Mouse (Mus musculus) adrenal gland, postnatal 0 days (tissue): ENCODE results near the gene Mpdu1. TPM values are rescaled to one million over a fixed set of nuclear protein-coding genes. Genes with fewer than 3 reads are reported as not detected.
A peak's percentile ranks its signal among the peaks of the same experiment; 100 is the strongest.

Source experiments
- microRNA-seq: library from miRNA; unstranded; fragments of <30 nt; microRNA quantifications from one replicate; pipeline ENCODE4, GENCODE M21; 2016; ENCODE audit warnings: borderline replicate concordance; ENCODE audit not compliant: insufficient number of aligned reads
- polyA plus RNA-seq: library from polyadenylated mRNA; unstranded; fragments of >200 nt; fragmentation: Nextera tagmentation; extraction: Ambion mirVana; gene quantifications from 2 replicates; pipeline ENCODE4 v1.2.1, GENCODE M21; 2015

The Mpdu1 gene
- polyA plus RNA-seq = 75.5 and 97.1 TPM in 2 replicates

GRCm38 (mm10) chr11:69662213-69662966 is at the start of gene Mpdu1:
Mpdu1 (minus strand) TSS chr11:69662642.

GRCm38 (mm10) chr11:69695361-69696181 is 33.1 kb upstream of the Mpdu1 start, which contains the start of the genes Tnfsf12 and Tnfsfm13:
Tnfsf12 (minus strand) TSS chr11:69695849.
Tnfsfm13 (minus strand) TSS chr11:69696098.

GRCm38 (mm10) chr11:69685526-69686148 is 23.2 kb upstream of the Mpdu1 start, which contains the start of gene Tnfsf13:
Tnfsf13 (minus strand) TSS chr11:69685784.

GRCm38 (mm10) chr11:69681314-69682208 is 19.1 kb upstream of the Mpdu1 start, which contains the start of gene Senp3:
Senp3 (minus strand) TSS chr11:69682084.

GRCm38 (mm10) chr11:69672211-69672706 is 9.8 kb upstream of the Mpdu1 start, which contains the start of gene Eif4a1:
Eif4a1 (minus strand) TSS chr11:69672423.

GRCm38 (mm10) chr11:69665961-69666664 is 3.7 kb upstream of the Mpdu1 start, which contains the start of gene Cd68:
Cd68 (minus strand) TSS chr11:69666153.

GRCm38 (mm10) chr11:69655264-69656064 is 7.0 kb downstream of the Mpdu1 start, which contains the start of gene Sox15:
Sox15 (plus strand) TSS chr11:69655314.

GRCm38 (mm10) chr11:69632284-69633089 is 30.0 kb downstream of the Mpdu1 start, which contains the start of gene Fxr2:
Fxr2 (plus strand) TSS chr11:69632990.

GRCm38 (mm10) chr11:69621571-69622268 is 40.7 kb downstream of the Mpdu1 start, which contains the start of gene Sat2:
Sat2 (plus strand) TSS chr11:69622024.

GRCm38 (mm10) chr11:69617805-69618204 is 44.6 kb downstream of the Mpdu1 start, which contains the start of gene Shbg:
Shbg (minus strand) TSS chr11:69617905.

Small RNA genes lying within 50 kb of the gene (microRNA-seq; reads per million reads assigned to microRNA genes)
- 3.5 reads per million, percentile 1 among the genes with 10 or more reads in this experiment for gene Mir1934
- gene Mir467f = not detected

Other genes with a start within 250 kb of the Mpdu1 start
- 13.8 and 14.7 TPM in 2 replicates for gene Kdm6b, start 249.0 kb downstream of the Mpdu1 start, polyA plus RNA-seq
- 0.30 and 1.3 TPM in 2 replicates for gene Dnah2, start 113.5 kb downstream of the Mpdu1 start, polyA plus RNA-seq
- 9.0 and 17.2 TPM in 2 replicates for gene Efnb3, start 102.4 kb downstream of the Mpdu1 start, polyA plus RNA-seq
- 10.6 and 11.8 TPM in 2 replicates for gene Wrap53, start 82.4 kb downstream of the Mpdu1 start, polyA plus RNA-seq
- gene Trp53, start 82.3 kb downstream of the Mpdu1 start, polyA plus RNA-seq = 50.4 and 67.8 TPM in 2 replicates
- gene Atp1b2, start 56.7 kb downstream of the Mpdu1 start, polyA plus RNA-seq = 25.4 and 32.3 TPM in 2 replicates
- 0.14 TPM in 1 of 2 replicates, not detected in the other for gene Shbg, start 44.7 kb downstream of the Mpdu1 start, polyA plus RNA-seq
- 41.0 and 44.3 TPM in 2 replicates for gene Sat2, start 40.6 kb downstream of the Mpdu1 start, polyA plus RNA-seq
- gene Fxr2, start 29.7 kb downstream of the Mpdu1 start, polyA plus RNA-seq = 17.0 and 23.2 TPM in 2 replicates
- gene Sox15, start 7.3 kb downstream of the Mpdu1 start, polyA plus RNA-seq = not detected in 2 replicates
- 34.5 TPM in 2 replicates for gene Cd68, start 3.5 kb upstream of the Mpdu1 start, polyA plus RNA-seq
- 393 and 466 TPM in 2 replicates for gene Eif4a1, start 9.8 kb upstream of the Mpdu1 start, polyA plus RNA-seq
- gene Senp3, start 19.4 kb upstream of the Mpdu1 start, polyA plus RNA-seq = 46.6 and 53.5 TPM in 2 replicates
- gene Tnfsf13, start 23.1 kb upstream of the Mpdu1 start, polyA plus RNA-seq = 0.80 TPM in 2 replicates
- gene Tnfsf12, start 33.2 kb upstream of the Mpdu1 start, polyA plus RNA-seq = 17.7 and 26.1 TPM in 2 replicates
- 9.2 and 12.7 TPM in 2 replicates for gene Tnfsfm13, start 33.5 kb upstream of the Mpdu1 start, polyA plus RNA-seq
- 18.7 and 21.8 TPM in 2 replicates for gene Polr2a, start 96.0 kb upstream of the Mpdu1 start, polyA plus RNA-seq
- 0.22 TPM in 1 of 2 replicates, not detected in the other for gene Slc35g3, start 99.3 kb upstream of the Mpdu1 start, polyA plus RNA-seq
- gene Zbtb4, start 103.3 kb upstream of the Mpdu1 start, polyA plus RNA-seq = 3.7 and 4.4 TPM in 2 replicates
- 1.9 and 2.8 TPM in 2 replicates for gene Chrnb1, start 133.3 kb upstream of the Mpdu1 start, polyA plus RNA-seq
- gene Fgf11, start 139.2 kb upstream of the Mpdu1 start, polyA plus RNA-seq = 0.91 and 0.92 TPM in 2 replicates
- gene Tmem102, start 143.0 kb upstream of the Mpdu1 start, polyA plus RNA-seq = 1.4 and 1.8 TPM in 2 replicates
- not detected in 2 replicates for gene Gm39566, start 152.7 kb upstream of the Mpdu1 start, polyA plus RNA-seq
- not detected in 2 replicates for gene Spem2, start 155.8 kb upstream of the Mpdu1 start, polyA plus RNA-seq
- not detected in 2 replicates for gene Spem1, start 159.5 kb upstream of the Mpdu1 start, polyA plus RNA-seq
- gene Nlgn2, start 175.1 kb upstream of the Mpdu1 start, polyA plus RNA-seq = 3.1 and 4.3 TPM in 2 replicates
- 479 and 845 TPM in 2 replicates for gene Tmem256, start 175.9 kb upstream of the Mpdu1 start, polyA plus RNA-seq
- 74.4 and 74.8 TPM in 2 replicates for gene Plscr3, start 183.7 kb upstream of the Mpdu1 start, polyA plus RNA-seq
- 0.19 and 0.47 TPM in 2 replicates for gene Tnk1, start 196.1 kb upstream of the Mpdu1 start, polyA plus RNA-seq
- not detected in 2 replicates for gene Tmem95, start 215.4 kb upstream of the Mpdu1 start, polyA plus RNA-seq
- 4.1 and 5.2 TPM in 2 replicates for gene Kctd11, start 218.8 kb upstream of the Mpdu1 start, polyA plus RNA-seq
- 0.73 and 0.76 TPM in 2 replicates for gene Acap1, start 232.9 kb upstream of the Mpdu1 start, polyA plus RNA-seq
- 4.3 TPM in 2 replicates for gene 2810408A11Rik, start 238.3 kb upstream of the Mpdu1 start, polyA plus RNA-seq
- gene Neurl4, start 238.4 kb upstream of the Mpdu1 start, polyA plus RNA-seq = 3.7 and 4.1 TPM in 2 replicates